Mouse (Mus musculus): Measurements from ENCODE around the gene Psen2. TPM values are rescaled to one million over a fixed set of nuclear protein-coding genes. Genes with fewer than 3 reads are reported as not detected.

Gene Psen2
- total and polyA plus RNA-seq, 3 experiments: 19.4 to 126 (median 20.2) TPM

DNA sequence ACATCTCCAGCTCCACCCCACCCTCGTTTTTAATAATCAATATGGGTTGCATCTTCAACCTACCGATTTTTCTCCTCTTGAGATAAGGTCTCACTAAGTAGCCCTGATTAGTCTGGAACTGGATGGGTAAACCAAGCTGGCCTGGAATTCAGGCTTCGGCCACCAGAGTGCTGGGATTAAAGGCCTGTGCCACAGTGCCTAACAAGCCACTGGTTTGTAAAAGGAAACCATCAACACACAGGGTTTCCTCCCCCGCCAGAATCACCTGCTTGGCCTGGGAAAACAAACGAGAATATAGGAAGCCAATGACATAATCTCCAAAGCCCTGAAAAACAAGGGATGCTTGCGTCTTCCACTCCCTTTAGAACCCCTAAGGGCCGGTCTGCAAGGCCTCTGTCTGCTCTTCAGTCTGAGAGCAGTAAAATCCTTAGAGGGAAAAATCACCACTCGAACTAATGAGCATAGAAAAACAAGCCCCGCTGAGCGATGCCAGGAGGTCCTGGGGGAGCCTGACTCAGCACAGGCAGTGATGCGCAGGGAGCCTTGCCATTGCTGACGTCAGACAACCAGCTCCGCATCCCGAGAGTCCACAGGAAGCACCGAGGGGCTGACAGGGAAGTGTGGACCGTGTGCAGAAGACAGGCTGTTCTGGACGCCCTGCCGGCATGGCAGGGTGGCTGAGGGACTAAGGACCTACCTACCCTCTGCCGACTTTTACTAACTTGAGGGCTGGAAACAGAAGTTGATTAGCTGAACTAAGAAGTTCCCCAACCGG, 13.4 kb downstream of the Psen2 start:
- H3K36me3 ChIP-seq (replicated peaks): peaks cover 38% of the 10 kb centered on the region
- DNase-seq (ENCODE audit: low spot score): no peak
- H3K4me1 ChIP-seq (ENCODE audit: insufficient read depth, low read depth, low read length): peaks cover 78% of the 10 kb centered on the region

DNA sequence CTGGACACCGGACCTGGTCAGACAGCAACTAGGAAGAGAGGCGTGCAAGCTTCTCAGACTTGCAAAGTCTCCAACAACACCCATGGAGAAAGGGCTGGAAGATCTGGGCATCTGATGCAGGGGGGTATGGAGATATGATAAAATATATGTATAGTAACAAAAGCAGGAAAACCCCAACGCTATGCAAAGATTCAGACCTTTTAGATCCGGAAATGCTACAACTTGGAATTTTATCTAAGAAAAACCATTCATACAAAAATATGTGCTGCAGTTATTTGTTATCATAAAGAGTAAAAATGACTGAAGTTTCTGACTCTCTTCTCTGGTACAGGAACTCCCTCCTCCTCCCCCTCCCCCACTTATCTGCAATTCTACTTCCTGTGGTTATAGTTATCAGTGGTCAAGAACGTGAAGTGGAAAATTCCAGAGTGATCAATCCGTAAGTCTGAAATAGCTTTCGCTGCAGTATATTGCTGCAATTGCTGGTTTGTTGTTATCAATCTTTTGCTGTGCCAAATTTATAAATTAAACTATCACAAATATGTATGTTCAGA, 14.6 kb downstream of the Psen2 start:
- Histone ChIP-seq H3K36me3 (replicated peaks) (peaks cover 38% of the 10 kb centered on the region), H3K4me3 (ENCODE audit: low read depth, low read length) (no peak overlapping the region; the same call in 1 of the 2 replicates), H3K4me1 (ENCODE audit: insufficient read depth, low read depth, low read length) (peaks cover 67% of the 10 kb centered on the region), H3K9me3 (replicated peaks) (peaks cover 3% of the 10 kb centered on the region; the same call in 1 of the 2 replicates), H3K27me3 (ENCODE audit: insufficient read depth, low read length) (no peaks in the 10 kb centered on the region)
- no peak for DNase-seq (ENCODE audit: low spot score)
- peak; percentile 43 for ATAC-seq (ENCODE audit: extremely low read depth, insufficient number of reproducible peaks, low FRiP score, poor library complexity, severe bottlenecking)
- TF ChIP-seq GATA2 (IDR thresholded peaks at IDR 0.05; ENCODE audit: borderline replicate concordance, low read depth, low read length): no peak
- TF ChIP-seq GATA1 (IDR thresholded peaks at IDR 0.05; ENCODE audit: borderline replicate concordance, low read length): no peak

More for the DNA sequence above, 13.4 kb downstream of the Psen2 start:
- TF ChIP-seq CTCF (IDR thresholded peaks at IDR 0.05; ENCODE audit: low read depth, low read length): no peak
- TF ChIP-seq GATA1 (IDR thresholded peaks at IDR 0.05; ENCODE audit: borderline replicate concordance, low read length): no peak
- TF ChIP-seq GATA2 (IDR thresholded peaks at IDR 0.05; ENCODE audit: borderline replicate concordance, low read depth, low read length): no peak
- TF ChIP-seq TAL1 (conservative IDR thresholded peaks at IDR 0.05; ENCODE audit: low read depth, low read length): no peak
- TF ChIP-seq POLR2AphosphoS5 (IDR thresholded peaks at IDR 0.05; ENCODE audit: insufficient replicate concordance, low read depth, low read length): no peak
- ATAC-seq (ENCODE audit: extremely low read depth, insufficient number of reproducible peaks, low FRiP score, poor library complexity, severe bottlenecking): no peak
- no peaks in the 10 kb centered on the region for H3K27me3 ChIP-seq (ENCODE audit: insufficient read depth, low read length)
- peak overlapping the region; percentile 22; the same call in 1 of the 2 replicates for H3K4me3 ChIP-seq (ENCODE audit: low read depth, low read length)
- no peaks in the 10 kb centered on the region for H3K9me3 ChIP-seq (replicated peaks)

DNA sequence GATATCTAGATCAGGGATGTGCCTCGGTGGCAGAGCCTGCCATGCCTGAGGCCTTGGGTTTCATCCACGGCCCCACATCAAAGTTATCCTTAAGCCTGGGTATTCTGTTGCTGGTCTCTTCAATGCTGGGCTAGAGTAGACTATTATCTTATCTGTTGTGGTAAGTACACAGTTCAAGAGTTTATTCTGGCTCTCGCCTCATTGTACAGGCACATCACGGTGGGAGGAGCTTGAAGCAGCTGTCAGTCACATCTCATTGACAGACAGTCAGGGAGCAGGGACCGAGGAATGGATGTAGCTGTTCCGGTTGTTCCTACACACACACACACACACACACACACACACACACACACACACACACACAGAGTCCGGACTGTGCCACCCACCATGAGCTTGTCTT, 15.3 kb downstream of the Psen2 start:
- peaks cover 8% of the 10 kb centered on the region for H3K9me3 ChIP-seq (replicated peaks)
- ATAC-seq (ENCODE audit: extremely low read depth, insufficient number of reproducible peaks, low FRiP score, poor library complexity, severe bottlenecking) (peak; percentile 62), DNase-seq (ENCODE audit: low spot score) (no peak)
- TF ChIP-seq POLR2AphosphoS5 (IDR thresholded peaks at IDR 0.05; ENCODE audit: insufficient replicate concordance, low read depth, low read length) (no peak), GATA2 (IDR thresholded peaks at IDR 0.05; ENCODE audit: borderline replicate concordance, low read depth, low read length) (no peak), CTCF (IDR thresholded peaks at IDR 0.05; ENCODE audit: low read depth, low read length) (no peak), TAL1 (conservative IDR thresholded peaks at IDR 0.05; ENCODE audit: low read depth, low read length) (no peak), GATA1 (IDR thresholded peaks at IDR 0.05; ENCODE audit: borderline replicate concordance, low read length) (no peak)
- H3K4me3 ChIP-seq (ENCODE audit: low read depth, low read length): no peak overlapping the region; the same call in 1 of the 2 replicates
- no peaks in the 10 kb centered on the region for H3K27me3 ChIP-seq (ENCODE audit: insufficient read depth, low read length)
- peaks cover 43% of the 10 kb centered on the region for H3K36me3 ChIP-seq (replicated peaks)
- H3K4me1 ChIP-seq (ENCODE audit: insufficient read depth, low read depth, low read length): peaks cover 62% of the 10 kb centered on the region

DNA sequence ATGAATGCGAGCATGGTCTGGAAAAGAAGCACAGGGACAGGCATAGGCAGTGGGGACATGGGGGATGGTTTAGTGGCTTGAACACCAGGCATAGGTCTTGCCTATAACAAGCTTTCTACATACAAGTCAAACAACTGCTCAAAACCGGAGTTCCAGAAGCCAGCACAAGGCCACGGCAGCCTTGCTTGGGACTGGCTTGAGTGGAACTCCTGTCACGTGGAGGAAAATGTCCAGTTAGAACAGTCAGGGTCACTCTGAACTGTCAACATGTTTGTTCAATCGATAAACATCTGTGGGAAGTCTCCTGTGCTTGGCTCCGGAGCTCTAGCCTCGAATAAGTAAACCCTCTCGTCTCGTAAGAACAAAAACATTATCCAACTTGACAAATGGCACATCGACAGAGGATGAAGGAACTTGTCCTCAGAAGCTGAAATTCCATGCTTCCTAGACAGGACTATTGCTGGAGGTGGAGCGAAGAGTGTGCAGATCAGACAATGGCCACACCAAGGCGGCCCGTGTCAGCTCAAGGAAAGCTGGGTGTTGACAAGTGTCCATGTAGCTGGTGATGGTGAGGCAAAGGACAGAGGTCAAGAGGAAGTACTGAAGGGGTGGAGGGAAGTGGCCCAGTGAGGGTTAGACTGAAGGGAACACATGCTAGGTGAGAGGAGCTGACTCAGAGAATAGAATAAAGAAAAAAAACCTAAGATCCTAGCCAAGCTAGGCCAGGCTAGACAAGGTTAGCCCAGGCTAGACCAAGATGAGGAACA, 17.3 kb downstream of the Psen2 start:
- H3K4me1 ChIP-seq (ENCODE audit: insufficient read depth, low read depth, low read length): peaks cover 46% of the 10 kb centered on the region
- H3K36me3 ChIP-seq (replicated peaks): peaks cover 47% of the 10 kb centered on the region
- TF ChIP-seq POLR2AphosphoS5 (IDR thresholded peaks at IDR 0.05; ENCODE audit: insufficient replicate concordance, low read depth, low read length): no peak
- TF ChIP-seq GATA2 (IDR thresholded peaks at IDR 0.05; ENCODE audit: borderline replicate concordance, low read depth, low read length): no peak
- no peak for TF ChIP-seq GATA1 (IDR thresholded peaks at IDR 0.05; ENCODE audit: borderline replicate concordance, low read length)
- no peak for TF ChIP-seq CTCF (IDR thresholded peaks at IDR 0.05; ENCODE audit: low read depth, low read length)
- no peak for TF ChIP-seq TAL1 (conservative IDR thresholded peaks at IDR 0.05; ENCODE audit: low read depth, low read length)
- ATAC-seq (ENCODE audit: extremely low read depth, insufficient number of reproducible peaks, low FRiP score, poor library complexity, severe bottlenecking) (no peak), DNase-seq (ENCODE audit: low spot score) (no peak)
- no peak overlapping the region for H3K4me3 ChIP-seq (ENCODE audit: low read depth, low read length)
- H3K9me3 ChIP-seq (replicated peaks): peaks cover 8% of the 10 kb centered on the region
- H3K27me3 ChIP-seq (ENCODE audit: insufficient read depth, low read length): no peaks in the 10 kb centered on the region

DNA sequence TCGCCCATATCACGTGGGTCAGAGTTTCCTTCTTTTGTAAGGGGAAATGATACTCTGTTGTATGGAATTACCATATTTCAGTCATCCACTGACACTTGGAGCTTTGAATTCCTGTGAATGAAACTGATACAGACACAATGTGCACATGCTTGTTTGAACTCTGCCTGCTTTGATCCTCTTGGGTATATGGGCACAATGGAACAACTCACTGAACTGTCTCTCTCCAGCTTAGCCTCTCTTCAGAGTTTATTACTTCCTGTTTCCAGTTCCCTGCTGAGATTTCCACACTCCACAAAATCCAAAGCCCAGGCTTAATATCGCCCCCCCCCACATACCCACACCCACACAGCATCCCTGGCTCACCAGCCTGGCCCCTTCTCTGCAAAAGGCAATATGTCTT, 31.5 kb downstream of the Psen2 start:
- Histone ChIP-seq H3K27me3 (ENCODE audit: insufficient read depth, low read length) (no peaks in the 10 kb centered on the region), H3K9me3 (replicated peaks) (no peaks in the 10 kb centered on the region), H3K4me1 (ENCODE audit: insufficient read depth, low read depth, low read length) (peaks cover 8% of the 10 kb centered on the region), H3K4me3 (ENCODE audit: low read depth, low read length) (no peak overlapping the region), H3K36me3 (replicated peaks) (peaks cover 91% of the 10 kb centered on the region)
- no peak for DNase-seq (ENCODE audit: low spot score)
- no peak for TF ChIP-seq GATA2 (IDR thresholded peaks at IDR 0.05; ENCODE audit: borderline replicate concordance, low read depth, low read length)
- no peak for TF ChIP-seq POLR2AphosphoS5 (IDR thresholded peaks at IDR 0.05; ENCODE audit: insufficient replicate concordance, low read depth, low read length)
- no peak for TF ChIP-seq GATA1 (IDR thresholded peaks at IDR 0.05; ENCODE audit: borderline replicate concordance, low read length)
- TF ChIP-seq CTCF (IDR thresholded peaks at IDR 0.05; ENCODE audit: low read depth, low read length): no peak
- TF ChIP-seq TAL1 (conservative IDR thresholded peaks at IDR 0.05; ENCODE audit: low read depth, low read length): no peak
- no peak for ATAC-seq (ENCODE audit: extremely low read depth, insufficient number of reproducible peaks, low FRiP score, poor library complexity, severe bottlenecking)

DNA sequence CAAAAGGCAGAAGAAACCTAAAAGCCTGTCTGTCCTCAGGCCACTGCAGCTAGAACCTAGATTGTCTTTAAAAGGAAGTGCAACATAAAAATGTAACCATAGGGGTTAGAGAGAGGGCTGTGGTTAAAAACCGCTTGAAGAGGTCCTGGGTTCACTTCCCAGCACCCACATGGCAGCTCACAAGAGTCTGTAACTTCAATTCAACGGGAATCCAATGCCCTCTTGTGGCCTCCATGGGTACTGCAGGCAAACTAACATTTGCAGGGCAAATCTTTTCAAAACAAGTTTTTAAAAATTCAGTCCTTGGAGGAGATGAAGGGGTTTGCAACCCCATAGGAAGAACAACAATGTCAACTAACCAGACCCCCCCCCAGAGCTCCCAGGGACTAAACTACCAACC, 32.7 kb downstream of the Psen2 start:
- ATAC-seq (ENCODE audit: extremely low read depth, insufficient number of reproducible peaks, low FRiP score, poor library complexity, severe bottlenecking): no peak
- H3K9me3 ChIP-seq (replicated peaks): no peaks in the 10 kb centered on the region
- TF ChIP-seq TAL1 (conservative IDR thresholded peaks at IDR 0.05; ENCODE audit: low read depth, low read length) (no peak), CTCF (IDR thresholded peaks at IDR 0.05; ENCODE audit: low read depth, low read length) (peak; percentile 66)
- H3K4me3 ChIP-seq (ENCODE audit: low read depth, low read length): no peak overlapping the region
- H3K4me1 ChIP-seq (ENCODE audit: insufficient read depth, low read depth, low read length): peaks cover 19% of the 10 kb centered on the region
- no peaks in the 10 kb centered on the region for H3K27me3 ChIP-seq (ENCODE audit: insufficient read depth, low read length)
- peaks cover 89% of the 10 kb centered on the region for H3K36me3 ChIP-seq (replicated peaks)
- DNase-seq (ENCODE audit: low spot score): no peak

Measured in G1E (cell line).